Mouse (Mus musculus): Measurements from ENCODE around the gene Cpz.

DNA sequence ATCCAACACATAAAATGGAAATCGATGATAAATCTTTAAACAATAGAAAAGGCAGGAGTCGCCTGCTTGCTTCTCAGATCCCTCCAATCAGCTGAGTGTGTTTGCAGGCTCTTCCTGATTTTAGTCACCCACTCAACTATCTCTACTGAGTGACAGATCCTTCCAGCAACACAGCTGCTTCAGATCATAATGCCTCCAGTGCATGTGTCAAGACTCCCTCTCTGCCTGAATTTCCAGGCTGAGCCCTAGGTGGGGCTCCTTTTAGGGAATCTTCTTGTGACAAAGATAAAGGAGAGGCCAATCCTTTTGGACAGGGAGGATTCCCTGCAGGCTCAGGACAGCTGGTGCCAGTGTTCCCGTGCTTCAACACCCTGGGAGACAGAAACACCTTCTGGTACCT, 67.2 kb downstream of the Cpz start:
- TF ChIP-seq GATA1 (IDR thresholded peaks at IDR 0.05; ENCODE audit: low read length) (no peak), TAL1 (IDR thresholded peaks at IDR 0.05; ENCODE audit: low read length) (no peak)
